Mouse (Mus musculus) forebrain, embryonic 14.5 days (tissue): Measurements from ENCODE around the gene Ctsc. TPM values are rescaled to one million over a fixed set of nuclear protein-coding genes. Genes with fewer than 3 reads are reported as not detected.
"Not testable (repeated sequence)": the region's sequence is repeated elsewhere in the genome, so short reads cannot be mapped to it uniquely, and the experiment has no call there.

Experiments used
- ATAC-seq: fragments of 200-750 bp; cut with Nextera tagmentation; 2 replicates; pipeline ENCODE4 v1.8.0; 2017; ENCODE audit warnings: mild to moderate bottlenecking, moderate library complexity
- DNase-seq: peaks from one replicate; pipeline ENCODE4 v3.0.0-alpha.2; 2015; ENCODE audit warnings: low spot score
- H3K27ac ChIP-seq: fragments of 300-500 bp; sonication (generic); 2 replicates; pipeline ENCODE4 v1.5.1; 2014; ENCODE audit warnings: low read depth, mild to moderate bottlenecking, control low read depth, low read length, moderate library complexity
- H3K27me3 ChIP-seq: fragments of 300-500 bp; sonication (generic); replicated peaks from 2 replicates; pipeline ENCODE4 v1.6.1; 2014; ENCODE audit warnings: low read length, control low read depth, mixed read lengths; ENCODE audit not compliant: control insufficient read depth, insufficient read depth
- H3K36me3 ChIP-seq: fragments of 300-500 bp; sonication (generic); 2 replicates; pipeline ENCODE4 v1.6.1; 2014; ENCODE audit warnings: low read length, control low read depth; ENCODE audit not compliant: control insufficient read depth, insufficient read depth
- H3K4me1 ChIP-seq: fragments of 300-500 bp; sonication (generic); 2 replicates; pipeline ENCODE4 v1.6.1; 2014; ENCODE audit warnings: antibody characterized with exemption, low read length, control low read depth; ENCODE audit not compliant: control insufficient read depth, insufficient read depth
- H3K4me2 ChIP-seq: fragments of 300-500 bp; sonication (generic); 2 replicates; pipeline ENCODE4 v1.6.1; 2014; ENCODE audit warnings: mild to moderate bottlenecking, control low read depth, low read length
- H3K4me3 ChIP-seq: fragments of 300-500 bp; sonication (generic); 2 replicates; pipeline ENCODE4 v1.5.1; 2014; ENCODE audit warnings: low read depth, low read length, control low read depth
- H3K9ac ChIP-seq: fragments of 300-500 bp; sonication (generic); 2 replicates; pipeline ENCODE4 v1.6.1; 2014; ENCODE audit warnings: mild to moderate bottlenecking, low read length, control low read depth, moderate library complexity
- H3K9me3 ChIP-seq: fragments of 300-500 bp; sonication (generic); replicated peaks from 2 replicates; pipeline ENCODE4 v1.6.1; 2016; ENCODE audit warnings: low read length, control low read depth, mixed read lengths; ENCODE audit not compliant: control insufficient read depth
- WGBS: fragments of 180-500 bp; shearing (Covaris S2); extraction: QIAGEN DNeasy Blood & Tissue Kit; methylation state at CpG from one replicate; pipeline ENCODE4 v1.1.7; 2014; 5-methylcytosine and 5-hydroxymethylcytosine counted together
- polyA plus RNA-seq: library from polyadenylated mRNA; unstranded; fragments of >200 nt; fragmentation: Nextera tagmentation; extraction: Ambion mirVana; gene quantifications from 2 replicates; pipeline ENCODE4 v1.2.1, GENCODE M21; 2014

The Ctsc gene
- polyA plus RNA-seq, result 10.7 and 14.0 TPM in 2 replicates

- Histone ChIP-seq H3K4me2 (peak within 1 kb of the TSS; percentile 88), H3K27ac (no peak within 1 kb of the TSS), H3K9me3 (no peaks in the 10 kb centered on the region), H3K27me3 (no peaks in the 10 kb centered on the region), H3K4me1 (peaks cover 5% of the 10 kb centered on the region; the same call in 1 of the 2 replicates), H3K36me3 (no peaks in the 10 kb centered on the region), H3K4me3 (peak within 1 kb of the TSS; percentile 39), H3K9ac (peak within 1 kb of the TSS; percentile 63)
- ATAC-seq (peak; percentile 89), DNase-seq (peak; percentile 70)
- 2% methylated on average over 34 of the region's 34 CpGs for WGBS
Measured at GRCm38 (mm10) chr7:88277858-88278627, at the start of gene Ctsc. Gene Ctsc, plus strand, starts transcription at chr7:88278085.

GRCm38 (mm10) chr7:88229051-88229450, 48.8 kb upstream of the Ctsc start:
- 73% methylated on average over 2 of the region's 2 CpGs for WGBS
- H3K4me1 ChIP-seq, result no peaks in the 10 kb centered on the region
- no peak overlapping the region for H3K27ac ChIP-seq
- no peak overlapping the region for H3K4me2 ChIP-seq
- ATAC-seq, result no peak
- no peaks in the 10 kb centered on the region for H3K27me3 ChIP-seq
- H3K4me3 ChIP-seq, result no peak overlapping the region
- no peak for DNase-seq
- no peaks in the 10 kb centered on the region for H3K36me3 ChIP-seq
- no peak overlapping the region for H3K9ac ChIP-seq
- H3K9me3 ChIP-seq, result no peaks in the 10 kb centered on the region

GRCm38 (mm10) chr7:88230121-88230520, 47.8 kb upstream of the Ctsc start:
- no peak overlapping the region for H3K9ac ChIP-seq
- H3K4me1 ChIP-seq, result no peaks in the 10 kb centered on the region
- H3K9me3 ChIP-seq, result no peaks in the 10 kb centered on the region
- ATAC-seq (no peak), DNase-seq (no peak)
- H3K27ac ChIP-seq, result no peak overlapping the region
- H3K27me3 ChIP-seq, result no peaks in the 10 kb centered on the region
- H3K4me3 ChIP-seq, result no peak overlapping the region
- H3K36me3 ChIP-seq, result no peaks in the 10 kb centered on the region
- no peak overlapping the region for H3K4me2 ChIP-seq
- WGBS, result 90% methylated on average over 4 of the region's 4 CpGs

DNA sequence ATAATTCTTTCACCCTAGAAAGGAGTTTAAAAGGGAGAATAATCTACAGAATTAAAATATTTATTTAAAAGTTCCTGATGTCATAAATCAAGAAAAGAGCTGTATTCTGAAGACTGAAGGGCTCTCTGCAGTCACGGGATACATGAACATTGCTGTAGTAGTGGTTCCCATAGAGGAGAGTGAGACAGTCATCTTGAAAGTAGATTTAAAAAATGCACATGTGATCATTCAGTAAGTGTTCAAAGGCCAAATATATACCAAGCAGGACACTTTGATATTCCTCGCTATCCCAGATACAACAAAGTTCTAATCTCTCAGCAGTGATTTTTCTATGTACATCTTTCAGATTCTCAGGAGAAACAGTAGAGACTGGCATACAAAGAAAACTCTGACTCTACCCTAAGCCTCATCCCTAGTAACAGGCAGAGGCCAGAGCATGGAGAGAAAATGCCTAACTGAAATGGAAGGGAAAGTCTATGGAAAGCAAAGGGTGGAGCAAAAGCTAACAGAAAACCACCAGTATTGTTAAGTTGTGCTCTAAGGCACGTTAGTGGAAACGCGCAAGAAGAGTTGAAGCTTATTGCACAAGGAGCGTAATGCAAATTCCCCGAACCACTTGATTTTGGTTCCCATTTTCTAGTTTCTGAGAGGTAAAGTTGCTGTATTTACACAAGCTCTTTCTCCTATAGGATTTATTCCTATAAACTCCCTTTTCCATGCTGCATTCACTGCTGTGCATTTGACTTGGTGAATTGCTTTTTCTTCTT, 46.9 kb upstream of the Ctsc start:
- Histone ChIP-seq H3K4me1 (no peaks in the 10 kb centered on the region), H3K27ac (no peak overlapping the region), H3K4me2 (no peak overlapping the region), H3K27me3 (no peaks in the 10 kb centered on the region), H3K9ac (no peak overlapping the region), H3K4me3 (no peak overlapping the region), H3K36me3 (no peaks in the 10 kb centered on the region), H3K9me3 (no peaks in the 10 kb centered on the region)
- 96% methylated on average over 7 of the region's 7 CpGs for WGBS
- ATAC-seq (no peak), DNase-seq (no peak)

DNA sequence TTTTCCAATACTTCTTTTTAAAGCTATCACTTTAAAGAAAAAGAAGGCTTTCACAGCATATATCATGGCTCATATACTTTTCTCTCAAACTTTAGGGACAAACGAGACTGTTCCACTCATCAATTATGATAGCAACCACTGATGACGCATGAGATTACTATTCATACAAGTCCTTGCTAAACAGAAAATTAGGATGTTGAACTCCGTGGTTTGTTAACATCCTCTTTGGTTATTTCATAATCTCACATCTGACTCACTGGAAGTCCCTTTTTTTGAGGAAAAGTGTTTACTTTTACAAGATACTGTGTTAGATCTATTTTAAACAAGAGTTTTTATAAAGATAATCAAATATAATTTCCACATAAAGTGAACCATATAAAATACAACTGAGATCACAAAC, 34.8 kb upstream of the Ctsc start:
- no peaks in the 10 kb centered on the region for H3K36me3 ChIP-seq
- no peak overlapping the region for H3K4me2 ChIP-seq
- DNase-seq (no peak), ATAC-seq (no peak)
- no peaks in the 10 kb centered on the region for H3K27me3 ChIP-seq
- H3K27ac ChIP-seq, result no peak overlapping the region
- H3K4me1 ChIP-seq, result no peaks in the 10 kb centered on the region
- H3K4me3 ChIP-seq, result no peak overlapping the region
- WGBS, result 84% methylated on average over 3 of the region's 3 CpGs
- no peaks in the 10 kb centered on the region for H3K9me3 ChIP-seq
- no peak overlapping the region for H3K9ac ChIP-seq

GRCm38 (mm10) chr7:88244462-88244861, 33.4 kb upstream of the Ctsc start:
- no peaks in the 10 kb centered on the region for H3K4me1 ChIP-seq
- ATAC-seq (no peak), DNase-seq (peak; percentile 0)
- no peak overlapping the region for H3K27ac ChIP-seq
- no peak overlapping the region for H3K4me2 ChIP-seq
- H3K4me3 ChIP-seq, result no peak overlapping the region
- H3K27me3 ChIP-seq, result no peaks in the 10 kb centered on the region
- no peaks in the 10 kb centered on the region for H3K9me3 ChIP-seq
- no peaks in the 10 kb centered on the region for H3K36me3 ChIP-seq
- no peak overlapping the region for H3K9ac ChIP-seq

DNA sequence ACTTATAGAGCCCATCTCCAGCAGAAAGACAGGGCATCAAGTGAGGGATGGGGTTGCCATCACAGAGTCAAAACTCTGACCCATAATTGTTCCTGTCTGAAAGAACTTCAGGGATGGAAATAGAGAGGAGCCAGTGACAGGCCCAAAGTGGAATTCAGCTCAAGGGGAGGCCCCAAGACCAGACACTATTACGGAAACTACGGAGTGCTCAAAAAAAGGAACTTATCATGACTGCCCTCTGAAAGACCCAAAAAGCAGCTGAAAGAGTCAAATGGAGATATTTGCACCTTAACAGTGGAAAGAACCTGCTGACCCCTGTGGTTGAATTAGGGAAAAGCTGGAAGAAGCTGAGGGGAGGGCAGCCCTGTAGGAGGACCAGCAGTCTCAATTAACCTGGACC, 27.5 kb upstream of the Ctsc start:
- ATAC-seq, H3K4me2 ChIP-seq, H3K4me3 ChIP-seq, H3K36me3 ChIP-seq, H3K9ac ChIP-seq, DNase-seq, H3K27ac ChIP-seq, H3K9me3 ChIP-seq, H3K27me3 ChIP-seq, H3K4me1 ChIP-seq: not testable (repeated sequence)
- 95% methylated on average over 2 of the region's 2 CpGs for WGBS

- Histone ChIP-seq H3K9me3 (no peaks in the 10 kb centered on the region), H3K4me2 (no peak overlapping the region), H3K4me1 (no peaks in the 10 kb centered on the region), H3K4me3 (no peak overlapping the region), H3K27me3 (no peaks in the 10 kb centered on the region), H3K9ac (no peak overlapping the region), H3K27ac (no peak overlapping the region), H3K36me3 (no peaks in the 10 kb centered on the region)
- 60% methylated on average over 1 of the region's 1 CpGs for WGBS
- ATAC-seq, result no peak
- no peak for DNase-seq
Measured at GRCm38 (mm10) chr7:88251535-88251934, 26.4 kb upstream of the Ctsc start.

- Histone ChIP-seq H3K9me3 (no peaks in the 10 kb centered on the region), H3K36me3 (no peaks in the 10 kb centered on the region), H3K27ac (no peak overlapping the region), H3K4me1 (no peaks in the 10 kb centered on the region), H3K27me3 (no peaks in the 10 kb centered on the region), H3K9ac (no peak overlapping the region), H3K4me2 (no peak overlapping the region), H3K4me3 (no peak overlapping the region)
- no peak for ATAC-seq
- DNase-seq, result no peak
Measured at GRCm38 (mm10) chr7:88252129-88252528, 25.8 kb upstream of the Ctsc start.
